Mouse (Mus musculus) cerebellum, adult 8-10 months (tissue): ENCODE measurements around the gene Klhl3.

ENCODE experiments used
- DNase-seq: peaks from one replicate; pipeline ENCODE4 v3.0.0; 2022

Klhl3 gene

DNA sequence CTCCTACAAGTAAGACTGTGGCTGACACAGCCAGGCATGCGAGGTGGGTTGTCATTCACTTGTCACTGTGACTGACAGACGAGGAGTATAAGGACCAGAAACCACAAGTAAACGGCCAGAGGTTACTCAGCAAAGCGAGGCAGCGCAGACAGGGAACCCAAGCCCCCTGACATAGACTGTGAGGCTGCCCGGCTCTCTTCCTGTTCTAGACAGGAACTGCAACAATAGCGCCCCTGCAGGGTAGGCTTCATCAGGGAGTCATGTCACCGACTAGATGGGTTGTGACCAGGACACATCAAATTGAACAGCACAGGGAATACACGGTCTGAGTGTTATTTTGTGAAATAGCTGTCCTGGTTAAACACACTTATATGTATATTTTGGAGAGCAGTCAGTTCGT lies 93.0 kb downstream of the Klhl3 start:
- no peak for DNase-seq

DNA sequence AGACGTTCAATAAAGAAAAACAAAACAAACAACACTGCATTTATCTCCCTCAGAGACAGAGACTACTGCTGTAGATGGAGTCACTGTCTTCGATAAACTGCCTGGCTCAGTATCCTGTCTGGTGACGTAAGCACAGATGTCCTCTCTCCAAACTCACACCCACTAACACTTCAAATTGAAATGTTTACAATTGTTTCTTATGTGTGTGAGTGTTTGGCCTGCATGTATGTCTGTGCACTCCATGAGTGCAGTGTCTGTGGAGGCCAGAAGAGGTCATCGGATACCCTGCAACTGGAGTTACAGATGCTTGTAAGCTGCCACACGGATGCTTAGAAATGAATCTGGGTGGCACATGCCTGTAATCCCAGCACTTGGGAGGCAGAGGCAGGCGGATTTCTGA lies 96.1 kb downstream of the Klhl3 start:
- no peak for DNase-seq

DNA sequence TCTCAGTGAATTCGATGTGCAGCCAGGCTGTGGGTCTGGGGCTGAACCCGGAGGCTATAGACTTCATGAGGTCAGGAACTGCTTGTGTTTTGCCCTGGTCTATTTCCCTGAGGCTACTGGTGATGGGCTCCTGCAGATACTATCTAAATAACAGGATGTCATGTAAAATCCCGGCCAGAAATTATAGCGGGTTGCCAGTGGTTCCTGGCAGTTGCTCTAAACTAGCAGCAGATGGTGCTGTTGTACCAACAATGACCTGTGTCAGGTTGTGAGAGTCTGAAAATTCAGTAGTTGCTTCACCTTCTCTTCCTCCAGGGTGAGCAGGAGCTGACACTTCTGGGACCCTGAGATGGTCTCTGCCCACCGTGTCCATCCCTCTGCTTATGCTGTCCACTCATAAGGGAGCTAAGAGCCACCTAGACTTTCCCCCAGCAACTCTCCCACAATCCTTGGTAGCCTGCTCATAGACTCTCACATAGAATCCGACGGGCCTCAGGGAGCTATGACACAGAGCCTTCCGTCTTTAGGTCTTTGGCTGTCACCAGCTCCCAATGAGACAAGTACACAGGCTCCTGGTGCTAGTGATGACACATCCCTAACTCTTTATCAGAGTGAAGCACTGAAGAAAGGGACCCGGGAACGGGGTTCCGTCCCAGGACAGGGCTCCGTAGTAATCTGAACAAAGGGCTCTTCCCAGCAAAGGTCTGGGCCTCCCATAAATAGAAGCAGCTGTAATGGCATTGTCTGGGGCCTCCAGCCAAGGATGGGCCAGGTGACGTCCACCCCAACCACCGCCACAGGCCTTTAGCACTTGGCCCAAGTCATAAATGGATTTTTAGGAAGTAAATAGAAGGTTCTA lies 101.1 kb downstream of the Klhl3 start:
- peak; percentile 83 for DNase-seq

DNA sequence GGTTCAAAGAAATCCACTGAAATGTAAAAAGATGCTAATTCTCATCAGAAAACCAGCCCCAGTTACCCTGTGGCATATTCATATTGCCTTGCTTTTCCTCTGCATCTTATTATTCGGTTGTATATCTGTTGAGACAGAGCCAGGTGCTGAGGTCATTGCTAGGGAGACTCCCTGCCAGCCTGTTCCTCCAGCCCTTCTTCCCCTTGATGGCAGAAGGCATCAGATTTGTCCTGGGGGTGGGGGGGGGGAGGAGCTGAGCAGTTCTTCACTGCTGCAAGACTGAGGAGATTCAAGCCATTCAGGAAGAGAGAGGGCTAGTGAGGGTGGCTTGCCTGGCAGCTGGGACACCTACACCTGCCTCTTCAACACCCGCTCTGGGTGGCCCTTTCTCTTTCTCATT lies 101.9 kb downstream of the Klhl3 start:
- peak; percentile 71 for DNase-seq

DNA sequence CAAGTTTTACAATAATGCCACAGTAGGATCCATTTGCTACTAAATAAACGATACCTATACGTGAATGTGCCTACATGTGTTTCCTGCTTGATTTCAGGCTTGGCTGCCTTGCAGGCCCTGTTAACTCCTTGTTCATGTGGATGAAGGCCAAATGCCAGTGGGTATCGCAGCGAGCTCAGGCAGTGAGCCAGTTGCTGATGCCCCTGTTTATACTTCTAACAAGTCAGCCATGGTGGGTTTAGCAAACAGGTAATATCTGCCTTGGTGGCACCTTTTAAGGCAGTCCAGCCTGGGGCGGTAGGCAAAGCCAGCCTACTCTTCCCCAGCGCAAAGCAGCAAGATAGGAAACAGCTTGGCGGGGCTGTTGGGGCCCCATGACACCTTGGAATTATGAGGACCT lies 103.0 kb downstream of the Klhl3 start:
- peak; percentile 51 for DNase-seq

DNA sequence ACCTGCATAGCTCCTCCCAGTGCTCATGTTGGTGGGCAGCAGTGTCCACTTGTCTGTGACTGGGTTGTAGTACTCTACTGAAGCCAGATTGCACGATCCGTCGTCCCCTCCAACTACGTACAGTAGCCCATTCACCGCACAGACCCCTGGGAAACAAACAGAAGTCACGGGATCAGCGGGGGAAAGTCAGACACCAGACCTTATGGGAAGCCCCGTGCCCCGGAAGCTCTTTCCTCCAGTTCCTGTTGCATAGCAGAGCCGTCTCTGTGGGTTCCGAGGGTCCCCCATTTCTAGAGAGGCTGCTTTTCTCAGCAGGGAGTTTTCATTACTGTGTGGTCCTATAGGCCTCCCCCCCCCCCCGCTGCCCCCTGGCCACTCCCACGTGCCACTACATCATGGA lies 104.1 kb downstream of the Klhl3 start:
- no peak for DNase-seq

DNA sequence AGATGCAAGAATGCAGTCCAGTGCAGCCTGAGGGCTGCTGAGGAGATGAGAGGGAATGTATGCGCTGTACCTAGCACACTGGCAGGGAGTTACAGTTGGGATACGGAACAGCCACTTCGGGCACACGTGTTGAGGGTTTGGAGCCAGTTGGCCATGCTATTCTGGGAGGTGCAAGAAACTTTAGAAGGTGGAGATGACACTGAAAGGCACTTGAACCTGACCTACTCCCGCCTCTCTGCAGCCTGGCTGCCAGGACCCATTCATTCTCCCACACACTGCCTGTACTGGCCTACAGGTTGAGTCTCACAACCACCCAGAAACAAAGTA lies 105.4 kb downstream of the Klhl3 start:
- DNase-seq = no peak

DNA sequence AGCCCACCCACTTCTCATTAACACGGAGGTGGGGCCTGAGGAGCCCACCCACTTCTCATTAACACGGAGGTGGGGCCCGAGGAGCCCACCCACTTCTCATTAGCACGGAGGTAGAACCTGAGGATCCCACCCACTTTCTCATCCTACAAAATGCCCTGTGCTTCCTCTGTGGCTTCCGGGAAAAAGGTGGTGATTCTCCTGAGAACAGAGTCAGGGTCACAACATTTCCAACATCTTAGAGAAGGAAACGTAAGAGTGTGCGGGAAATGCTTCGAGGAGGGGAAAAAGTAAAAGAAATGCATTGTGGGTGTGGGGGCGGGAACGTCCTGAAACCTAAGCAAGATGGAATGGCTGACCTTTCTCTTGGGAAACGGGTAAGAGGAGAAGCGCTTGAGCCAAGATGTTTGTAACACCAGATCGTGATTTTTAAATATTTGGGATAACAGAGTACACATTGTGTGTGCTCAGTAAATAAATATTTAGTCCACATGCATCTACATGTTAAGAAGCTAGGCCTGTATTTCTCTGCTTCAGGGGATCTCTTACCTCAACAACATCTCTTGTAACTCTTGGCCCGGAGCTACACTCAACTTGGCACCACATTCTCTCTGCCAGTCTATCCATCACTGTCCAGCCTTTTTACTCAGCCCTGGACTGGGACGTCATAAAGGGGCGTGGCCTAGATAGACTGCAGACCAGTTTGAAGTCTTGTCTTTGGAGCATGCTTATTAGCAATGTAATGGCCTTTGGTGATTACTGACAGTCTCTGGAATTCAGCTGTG lies 105.9 kb downstream of the Klhl3 start:
- DNase-seq = no peak

DNA sequence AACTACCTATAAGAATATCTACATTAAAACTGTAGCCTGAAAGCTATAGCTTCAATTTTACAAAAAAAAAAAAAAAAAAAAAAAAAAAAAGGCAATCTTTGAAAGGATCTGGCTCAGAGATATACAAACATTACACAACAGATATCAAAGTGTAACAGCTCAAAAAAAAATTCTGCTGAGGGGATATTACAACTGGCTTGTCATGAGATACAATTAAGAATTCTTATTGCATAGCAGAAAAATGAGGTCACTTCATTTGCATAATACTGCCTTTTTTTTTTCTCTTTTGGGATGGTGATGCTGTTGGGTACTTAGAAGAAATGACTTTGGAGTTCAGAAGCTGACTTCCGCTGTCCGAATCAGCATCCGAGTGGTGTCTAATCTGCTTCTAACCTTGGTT lies 111.6 kb downstream of the Klhl3 start:
- no peak for DNase-seq

DNA sequence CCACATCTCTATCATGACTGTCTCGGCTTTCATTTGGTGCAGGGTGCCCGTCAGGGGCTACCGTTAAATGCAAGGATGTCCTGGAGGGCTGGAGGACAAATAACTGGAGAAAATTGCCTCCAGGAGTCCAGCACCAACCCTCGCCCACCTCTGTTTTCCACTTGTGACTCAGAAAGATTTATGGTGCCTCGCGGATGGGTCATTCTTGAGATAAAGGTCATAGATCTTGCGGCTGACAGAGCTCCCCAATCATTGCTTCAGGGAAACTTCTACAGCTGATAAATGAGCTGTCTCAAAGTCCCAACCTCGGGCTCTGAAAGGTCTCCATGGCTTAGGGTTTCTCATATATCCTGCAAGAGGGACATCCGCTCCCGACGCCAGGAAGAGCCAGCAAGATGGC lies 116.9 kb downstream of the Klhl3 start:
- DNase-seq = no peak

DNA sequence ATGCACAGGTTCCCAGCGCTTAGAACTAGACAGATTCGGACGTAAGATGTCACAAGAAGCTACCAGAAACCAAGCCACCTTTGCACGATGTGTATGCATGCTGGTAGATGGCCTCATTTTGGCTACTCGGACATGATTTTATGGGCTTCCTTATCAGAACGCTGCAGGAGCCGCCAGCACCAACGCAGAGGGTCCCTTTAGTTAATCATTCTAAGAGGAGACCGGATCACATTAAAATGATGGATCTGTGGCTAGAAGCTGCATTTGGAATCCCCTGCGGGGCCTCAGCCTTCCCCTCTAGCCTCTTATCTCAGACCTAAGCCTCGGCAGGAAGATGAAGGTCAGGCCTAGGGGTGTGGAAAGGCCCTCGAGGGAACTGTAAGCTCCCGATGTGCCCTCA lies 117.5 kb downstream of the Klhl3 start:
- DNase-seq = no peak

DNA sequence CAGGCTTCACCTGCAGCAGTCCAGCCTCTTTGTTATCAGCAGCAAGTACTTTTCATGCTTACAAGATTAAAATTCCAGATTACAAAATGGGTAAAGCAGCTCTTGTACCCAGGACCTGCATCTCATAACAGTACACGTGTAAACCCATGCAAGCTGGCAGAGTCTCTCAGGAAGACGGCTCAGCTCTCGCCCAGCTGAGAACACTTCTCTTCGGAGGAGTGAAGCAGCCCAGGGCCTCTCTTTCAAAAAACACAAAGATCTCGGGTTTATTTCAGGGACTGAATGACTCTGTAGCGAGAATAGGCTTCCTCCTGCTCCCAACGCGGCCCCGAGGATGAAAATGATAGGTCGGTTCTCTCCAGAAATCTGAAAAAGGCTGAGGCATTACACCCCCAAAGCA lies 128.8 kb downstream of the Klhl3 start:
- DNase-seq = no peak

DNA sequence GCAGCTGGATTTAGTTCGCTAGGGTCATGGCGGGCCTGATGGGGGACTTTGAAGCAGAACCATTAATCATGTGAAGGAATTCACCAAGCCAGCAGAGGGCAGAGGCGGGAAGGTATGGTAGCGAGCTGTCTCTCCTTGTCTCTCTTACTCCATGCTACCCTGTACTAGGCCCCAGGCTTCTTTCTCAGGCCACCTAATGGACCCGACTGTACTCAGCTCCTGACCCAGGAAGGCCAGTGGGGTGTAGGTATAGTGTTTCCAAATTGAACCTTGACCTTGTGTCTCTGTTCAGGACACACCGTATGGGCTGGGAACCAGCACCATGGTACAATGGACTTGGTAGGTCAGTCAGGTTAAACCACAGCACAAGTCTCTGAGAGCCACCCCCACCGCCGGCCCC lies 129.2 kb downstream of the Klhl3 start:
- no peak for DNase-seq

DNA sequence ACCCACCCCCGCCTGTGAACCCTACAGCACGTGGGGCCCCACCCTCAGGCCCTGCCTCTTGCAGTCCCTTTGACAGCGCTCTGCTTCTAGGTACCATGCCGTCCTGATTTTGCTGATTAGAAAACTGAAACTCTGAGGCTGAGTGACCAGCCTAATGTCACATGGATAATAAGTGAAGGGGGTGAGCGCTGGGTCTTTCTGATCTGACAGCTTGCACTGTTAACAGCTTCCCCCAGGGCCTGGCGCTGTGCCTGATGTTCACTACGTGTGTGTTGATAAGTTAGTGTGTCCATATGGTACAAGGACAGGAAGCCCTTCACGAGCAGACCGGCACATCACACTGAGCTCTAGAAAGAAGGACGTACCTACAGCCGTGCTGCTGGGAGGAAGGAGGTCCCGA lies 130.1 kb downstream of the Klhl3 start:
- DNase-seq = peak; percentile 53

DNA sequence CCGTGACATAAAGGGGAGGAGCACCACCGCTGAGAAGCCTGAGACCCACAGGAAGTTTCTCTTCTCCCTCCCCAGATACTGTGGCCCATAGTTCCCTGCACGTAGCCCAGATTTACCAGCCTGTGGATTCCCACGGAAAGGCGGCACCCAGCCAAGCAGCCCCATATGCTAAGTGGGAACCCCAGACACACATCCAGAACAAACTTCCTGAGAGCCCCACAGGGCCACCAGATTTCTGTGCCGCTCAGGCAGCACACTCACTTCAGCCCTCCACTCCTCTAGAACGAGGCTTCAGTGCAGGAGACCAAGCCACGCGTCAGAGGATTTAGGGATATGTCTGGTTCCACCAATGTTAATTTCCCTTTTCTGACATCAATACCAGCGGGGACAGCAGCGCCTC lies 130.5 kb downstream of the Klhl3 start:
- DNase-seq = peak; percentile 71

DNA sequence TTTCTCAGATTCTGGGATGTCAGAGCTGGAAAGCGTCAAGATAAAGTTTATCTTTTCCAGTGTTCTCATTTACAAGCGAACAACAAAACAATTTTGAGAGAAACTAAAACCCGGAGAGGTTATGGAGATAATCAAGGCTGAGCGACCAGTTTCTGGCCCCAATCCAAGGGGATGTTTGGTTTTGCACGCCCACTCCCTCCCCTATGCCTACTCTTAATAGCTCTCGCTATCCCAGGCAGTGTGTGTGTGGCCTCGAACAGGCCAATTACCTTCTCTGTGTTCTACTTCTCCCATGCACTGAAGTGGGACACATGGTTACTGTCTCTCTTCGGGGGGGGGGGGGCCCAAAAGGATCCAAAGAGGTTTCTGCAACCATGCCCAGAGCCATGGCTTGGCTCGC lies 132.7 kb downstream of the Klhl3 start:
- no peak for DNase-seq

DNA sequence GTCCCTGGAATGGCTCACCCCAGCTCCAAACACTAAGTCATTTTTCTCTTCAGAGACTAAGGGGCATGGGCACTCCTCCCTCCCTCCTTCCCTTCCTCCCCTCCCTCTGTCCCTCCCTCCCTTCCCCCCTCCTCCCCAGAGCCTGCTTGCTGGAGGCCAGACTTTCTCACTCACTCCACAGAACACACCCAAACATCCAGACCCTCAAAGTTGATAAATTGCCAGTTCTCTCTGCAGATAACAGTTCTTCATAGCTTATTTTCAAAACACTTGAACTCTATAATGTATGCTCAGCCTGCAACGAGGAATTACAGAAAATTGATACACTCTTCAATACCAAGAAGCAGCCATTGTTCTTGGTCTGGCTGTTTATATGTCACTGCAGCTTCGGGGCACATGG lies 133.3 kb downstream of the Klhl3 start:
- DNase-seq = no peak

DNA sequence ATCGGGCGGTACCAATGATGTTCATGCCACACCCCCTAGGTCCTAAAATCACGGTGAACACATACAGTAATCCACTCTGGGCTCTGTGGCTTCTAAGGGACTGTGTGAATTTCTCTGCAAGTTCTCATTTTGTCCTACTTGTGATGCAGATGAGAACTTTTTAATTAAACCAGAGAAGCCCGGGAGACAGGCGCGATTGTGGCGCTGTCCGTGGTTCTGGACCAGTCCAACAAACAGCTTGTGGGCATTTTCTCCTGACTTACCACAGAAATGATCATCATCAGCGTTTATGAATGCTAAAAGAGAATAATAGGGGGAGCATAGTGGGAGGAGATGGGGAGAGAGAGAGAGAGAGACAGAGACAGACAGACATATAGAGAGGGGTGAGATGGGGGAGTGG lies 134.5 kb downstream of the Klhl3 start:
- DNase-seq = no peak

DNA sequence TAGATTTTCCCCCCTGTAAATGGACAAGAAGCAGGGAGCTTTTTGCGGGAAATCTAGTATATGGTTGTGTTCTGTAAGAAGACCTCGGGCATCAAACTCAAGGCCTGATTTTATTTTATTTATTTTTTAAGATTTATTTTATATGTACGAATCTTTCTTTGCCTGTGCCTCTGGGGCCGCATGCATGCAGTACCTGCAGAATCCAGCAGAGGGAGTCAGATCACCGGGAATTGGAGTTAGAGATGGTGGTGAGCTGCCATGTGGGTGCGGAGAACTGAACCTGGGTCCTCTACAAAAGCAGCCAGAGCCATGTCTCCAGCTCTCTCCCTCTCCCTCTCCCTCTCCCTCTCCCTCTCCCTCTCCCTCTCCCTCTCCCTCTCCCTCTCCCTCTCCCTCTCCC lies 135.7 kb downstream of the Klhl3 start:
- DNase-seq = no peak

DNA sequence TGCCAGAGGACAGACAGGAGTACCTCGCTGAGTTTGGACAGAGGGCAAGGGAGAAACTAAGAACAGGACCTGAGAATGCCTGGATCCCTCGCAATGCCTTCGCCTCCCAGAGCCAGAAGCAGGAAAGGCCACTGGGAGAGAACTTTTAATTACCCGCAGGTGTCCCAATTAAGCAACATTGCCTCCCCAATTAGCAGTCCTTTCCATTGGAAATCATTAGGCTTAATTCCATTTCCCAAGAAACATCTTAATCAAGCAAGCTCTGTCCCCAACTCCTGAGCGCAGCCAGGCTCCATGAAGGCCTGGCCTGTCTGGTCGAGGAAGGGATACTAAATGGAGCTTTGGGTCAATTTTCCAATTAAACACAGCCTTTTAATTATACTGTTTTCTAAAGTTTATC lies 147.7 kb downstream of the Klhl3 start:
- no peak for DNase-seq

DNA sequence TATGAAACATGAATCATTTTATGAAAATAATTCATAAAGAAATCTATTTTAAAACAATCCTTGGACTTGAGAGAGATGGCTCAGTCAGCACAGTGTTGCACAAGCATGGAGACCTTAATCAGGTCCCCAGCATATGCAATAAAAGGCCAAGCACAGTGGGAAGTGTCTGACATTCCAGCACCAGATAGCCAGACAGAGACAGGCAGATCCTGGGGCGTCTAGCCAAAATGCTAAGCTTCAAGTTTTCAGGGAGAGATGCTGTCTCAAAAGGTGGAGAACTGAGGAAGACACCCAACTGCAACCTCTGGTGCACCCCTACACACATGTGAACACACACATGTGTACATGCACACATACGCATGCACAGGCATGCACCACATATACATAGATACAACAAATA lies 153.1 kb downstream of the Klhl3 start:
- no peak for DNase-seq

DNA sequence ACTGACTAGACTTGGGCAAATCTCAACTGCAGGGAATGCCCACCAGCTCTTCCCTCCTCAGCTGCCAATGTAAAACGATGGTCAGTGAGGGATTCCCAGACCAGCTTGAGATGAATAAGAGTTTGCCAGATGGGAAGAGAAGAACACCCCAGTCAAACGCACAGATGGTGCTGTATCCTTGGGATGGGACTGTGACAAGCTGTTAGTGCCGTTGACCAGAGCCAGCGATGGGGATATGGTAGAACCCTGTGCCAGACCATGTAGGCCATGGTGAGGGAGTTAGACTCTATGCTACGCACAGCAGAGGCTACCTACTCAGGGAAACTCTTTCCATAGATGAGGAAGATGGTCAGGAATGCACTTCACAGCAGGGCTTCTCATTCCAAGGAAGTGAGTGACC lies 153.6 kb downstream of the Klhl3 start:
- peak; percentile 49 for DNase-seq
